Mouse (Mus musculus) lung, embryonic 16.5 days (tissue): Measurements from ENCODE around the gene Ptgis. TPM values are rescaled to one million over a fixed set of nuclear protein-coding genes. Genes with fewer than 3 reads are reported as not detected.

Source experiments
- ATAC-seq: fragments of 200-750 bp; cut with Nextera tagmentation; 2 replicates; pipeline ENCODE4 v1.8.0; 2017; ENCODE audit warnings: low read depth, mild to moderate bottlenecking, moderate library complexity
- H3K27ac ChIP-seq: fragments of 300-500 bp; sonication (generic); 2 replicates; pipeline ENCODE4 v1.5.1; 2014; ENCODE audit warnings: mild to moderate bottlenecking, control low read depth, low read length
- H3K27me3 ChIP-seq: fragments of 300-500 bp; sonication (generic); 2 replicates; pipeline ENCODE4 v1.6.1; 2014; ENCODE audit warnings: low read depth, low read length, mixed read lengths; ENCODE audit not compliant: control insufficient read depth, insufficient read depth
- H3K36me3 ChIP-seq: fragments of 300-500 bp; sonication (generic); 2 replicates; pipeline ENCODE4 v1.6.1; 2014; ENCODE audit warnings: low read length; ENCODE audit not compliant: control insufficient read depth, insufficient read depth
- H3K4me1 ChIP-seq: fragments of 300-500 bp; sonication (generic); replicated peaks from 2 replicates; pipeline ENCODE4 v1.6.1; 2014; ENCODE audit warnings: low read length, mixed read lengths; ENCODE audit not compliant: control insufficient read depth, insufficient read depth
- H3K4me2 ChIP-seq: fragments of 300-500 bp; sonication (generic); 2 replicates; pipeline ENCODE4 v1.6.1; 2014; ENCODE audit warnings: low read depth, low read length, control low read depth
- H3K4me3 ChIP-seq: fragments of 300-500 bp; sonication (generic); 2 replicates; pipeline ENCODE4 v1.5.1; 2014; ENCODE audit warnings: mild to moderate bottlenecking, low read length, control low read depth
- H3K9ac ChIP-seq: fragments of 300-500 bp; sonication (generic); 2 replicates; pipeline ENCODE4 v1.6.1; 2014; ENCODE audit warnings: low read length, control low read depth
- H3K9me3 ChIP-seq: fragments of 300-500 bp; sonication (generic); 2 replicates; pipeline ENCODE4 v1.6.1; 2016; ENCODE audit warnings: low read length; ENCODE audit not compliant: control insufficient read depth
- WGBS: fragments of 180-500 bp; shearing (Covaris S2); extraction: QIAGEN DNeasy Blood & Tissue Kit; methylation state at CpG from one replicate; pipeline ENCODE4 v1.1.7; 2014; 5-methylcytosine and 5-hydroxymethylcytosine counted together
- polyA plus RNA-seq: library from polyadenylated mRNA; unstranded; fragments of >200 nt; fragmentation: Nextera tagmentation; extraction: Ambion mirVana; gene quantifications from 2 replicates; pipeline ENCODE4 v1.2.1, GENCODE M21; 2015

Ptgis gene
- polyA plus RNA-seq, 1 experiment from 2014 or later, result 14.4 TPM

- H3K9me3 ChIP-seq, result no peaks in the 10 kb centered on the region
- H3K4me1 ChIP-seq, result no peaks in the 10 kb centered on the region; the same call in 1 of the 2 replicates
- no peak overlapping the region for H3K4me2 ChIP-seq
- WGBS, result 85% methylated on average over 6 of the region's 6 CpGs
- no peak overlapping the region for H3K9ac ChIP-seq
- no peak for ATAC-seq
- H3K36me3 ChIP-seq, result no peaks in the 10 kb centered on the region
- no peak overlapping the region for H3K4me3 ChIP-seq
- H3K27me3 ChIP-seq, result no peaks in the 10 kb centered on the region
- no peak overlapping the region for H3K27ac ChIP-seq
Observed at GRCm38 (mm10) chr2:167224194-167224593, 16.2 kb downstream of the Ptgis start.

GRCm38 (mm10) chr2:167222152-167222551 is 18.3 kb downstream of the Ptgis start:
- Histone ChIP-seq H3K4me2 (no peak overlapping the region), H3K36me3 (no peaks in the 10 kb centered on the region), H3K4me1 (no peaks in the 10 kb centered on the region; the same call in 1 of the 2 replicates), H3K27ac (no peak overlapping the region), H3K9me3 (no peaks in the 10 kb centered on the region), H3K27me3 (no peaks in the 10 kb centered on the region), H3K9ac (no peak overlapping the region), H3K4me3 (no peak overlapping the region)
- peak; percentile 78 for ATAC-seq
- WGBS, result 23% methylated on average over 7 of the region's 7 CpGs

GRCm38 (mm10) chr2:167221159-167221845 is 19.1 kb downstream of the Ptgis start:
- H3K4me3 ChIP-seq, result no peak overlapping the region
- no peak overlapping the region for H3K4me2 ChIP-seq
- no peak for ATAC-seq
- no peaks in the 10 kb centered on the region for H3K36me3 ChIP-seq
- H3K27me3 ChIP-seq, result no peaks in the 10 kb centered on the region
- H3K9me3 ChIP-seq, result no peaks in the 10 kb centered on the region
- no peak overlapping the region for H3K27ac ChIP-seq
- H3K4me1 ChIP-seq, result no peaks in the 10 kb centered on the region; the same call in 1 of the 2 replicates
- no peak overlapping the region for H3K9ac ChIP-seq
- 79% methylated on average over 13 of the region's 13 CpGs for WGBS

- no peak overlapping the region for H3K27ac ChIP-seq
- ATAC-seq, result no peak
- no peaks in the 10 kb centered on the region for H3K36me3 ChIP-seq
- WGBS, result 72% methylated on average over 5 of the region's 5 CpGs
- H3K9me3 ChIP-seq, result no peaks in the 10 kb centered on the region
- no peaks in the 10 kb centered on the region; the same call in 1 of the 2 replicates for H3K4me1 ChIP-seq
- H3K4me2 ChIP-seq, result no peak overlapping the region
- H3K9ac ChIP-seq, result no peak overlapping the region
- no peaks in the 10 kb centered on the region for H3K27me3 ChIP-seq
- H3K4me3 ChIP-seq, result no peak overlapping the region
Observed at GRCm38 (mm10) chr2:167220736-167221135, 19.7 kb downstream of the Ptgis start.

GRCm38 (mm10) chr2:167219154-167219775 is 21.1 kb downstream of the Ptgis start:
- 37% methylated on average over 8 of the region's 8 CpGs for WGBS
- Histone ChIP-seq H3K4me3 (no peak overlapping the region), H3K9me3 (no peaks in the 10 kb centered on the region), H3K4me2 (no peak overlapping the region), H3K36me3 (no peaks in the 10 kb centered on the region), H3K4me1 (no peaks in the 10 kb centered on the region; the same call in 1 of the 2 replicates), H3K9ac (no peak overlapping the region), H3K27me3 (no peaks in the 10 kb centered on the region), H3K27ac (no peak overlapping the region)
- peak; percentile 85 for ATAC-seq

GRCm38 (mm10) chr2:167213666-167214065 is 26.7 kb downstream of the Ptgis start:
- no peak overlapping the region for H3K27ac ChIP-seq
- no peak overlapping the region for H3K4me2 ChIP-seq
- H3K27me3 ChIP-seq, result no peaks in the 10 kb centered on the region
- no peaks in the 10 kb centered on the region for H3K4me1 ChIP-seq
- no peaks in the 10 kb centered on the region for H3K9me3 ChIP-seq
- H3K4me3 ChIP-seq, result no peak overlapping the region
- no peak for ATAC-seq
- no peaks in the 10 kb centered on the region; the same call in 1 of the 2 replicates for H3K36me3 ChIP-seq
- H3K9ac ChIP-seq, result no peak overlapping the region
- WGBS, result 90% methylated on average over 12 of the region's 12 CpGs

- Histone ChIP-seq H3K4me1 (no peaks in the 10 kb centered on the region), H3K9ac (no peak overlapping the region), H3K4me3 (no peak overlapping the region), H3K4me2 (no peak overlapping the region), H3K9me3 (no peaks in the 10 kb centered on the region), H3K27me3 (no peaks in the 10 kb centered on the region), H3K36me3 (no peaks in the 10 kb centered on the region; the same call in 1 of the 2 replicates), H3K27ac (no peak overlapping the region)
- no peak for ATAC-seq
- WGBS, result 82% methylated on average over 3 of the region's 3 CpGs
Observed at GRCm38 (mm10) chr2:167213076-167213475, 27.3 kb downstream of the Ptgis start.

- no peaks in the 10 kb centered on the region for H3K4me1 ChIP-seq
- H3K9ac ChIP-seq, result no peak overlapping the region
- no peaks in the 10 kb centered on the region; the same call in 1 of the 2 replicates for H3K36me3 ChIP-seq
- no peaks in the 10 kb centered on the region for H3K9me3 ChIP-seq
- no peak overlapping the region for H3K4me3 ChIP-seq
- WGBS, result 88% methylated on average over 6 of the region's 6 CpGs
- H3K4me2 ChIP-seq, result no peak overlapping the region
- no peak for ATAC-seq
- no peaks in the 10 kb centered on the region for H3K27me3 ChIP-seq
- no peak overlapping the region for H3K27ac ChIP-seq
Observed at GRCm38 (mm10) chr2:167212551-167212950, 27.9 kb downstream of the Ptgis start.

GRCm38 (mm10) chr2:167212089-167212488 is 28.3 kb downstream of the Ptgis start:
- no peak overlapping the region for H3K4me2 ChIP-seq
- WGBS, result 92% methylated on average over 3 of the region's 3 CpGs
- H3K9me3 ChIP-seq, result no peaks in the 10 kb centered on the region
- H3K27me3 ChIP-seq, result no peaks in the 10 kb centered on the region
- no peaks in the 10 kb centered on the region for H3K4me1 ChIP-seq
- no peak overlapping the region for H3K4me3 ChIP-seq
- no peak overlapping the region for H3K9ac ChIP-seq
- no peak for ATAC-seq
- no peak overlapping the region for H3K27ac ChIP-seq
- no peaks in the 10 kb centered on the region; the same call in 1 of the 2 replicates for H3K36me3 ChIP-seq
